Mouse (Mus musculus): ENCODE data around the gene Pfkfb3. TPM values are rescaled to one million over a fixed set of nuclear protein-coding genes. Genes with fewer than 3 reads are reported as not detected.
A peak's percentile ranks its signal among the peaks of the same experiment; 100 is the strongest.

Pfkfb3 gene
- polyA plus RNA-seq, 1 experiment from 2014 or later, result 21.5 TPM

DNA sequence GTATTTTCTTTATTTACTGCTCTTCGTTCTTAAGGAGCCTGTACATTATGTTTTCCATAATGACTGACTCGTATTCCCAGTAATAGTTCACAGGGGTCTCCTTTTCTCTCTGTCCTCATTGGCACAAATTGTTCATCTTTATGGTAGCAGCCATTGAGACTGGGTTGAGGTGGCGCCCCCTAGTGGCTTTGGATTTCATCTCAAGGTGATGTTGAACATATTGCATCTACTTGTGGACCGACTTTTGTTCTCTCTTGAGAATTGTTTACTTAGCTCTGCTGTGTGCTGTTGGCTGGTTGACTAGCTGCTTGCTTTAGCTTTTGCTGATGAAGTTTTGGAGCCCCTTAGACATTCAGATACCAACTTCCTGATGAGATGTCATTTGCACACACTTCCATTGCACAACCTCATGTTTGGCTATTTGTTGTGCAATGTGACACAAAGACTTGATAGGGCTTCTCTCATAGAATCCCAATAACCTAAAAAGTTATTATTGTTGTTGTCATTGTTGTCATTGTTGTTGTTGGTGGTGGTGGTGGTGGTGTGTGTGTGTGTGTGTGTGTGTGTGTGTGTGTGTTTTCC, 14.0 kb upstream of the Pfkfb3 start:
- no peak for ATAC-seq (ENCODE audit: low FRiP score, low read depth)
- 69% methylated on average over 4 of the region's 4 CpGs for WGBS
- no peaks in the 10 kb centered on the region for H3K27me3 ChIP-seq (replicated peaks)
- H3K9ac ChIP-seq, result no peak overlapping the region
- no peaks in the 10 kb centered on the region for H3K9me3 ChIP-seq
- no peak overlapping the region for H3K4me2 ChIP-seq (replicated peaks)
- no peaks in the 10 kb centered on the region for H3K4me1 ChIP-seq
- H3K27ac ChIP-seq, result no peak overlapping the region
- H3K4me3 ChIP-seq, result no peak overlapping the region
- no peaks in the 10 kb centered on the region for H3K36me3 ChIP-seq

DNA sequence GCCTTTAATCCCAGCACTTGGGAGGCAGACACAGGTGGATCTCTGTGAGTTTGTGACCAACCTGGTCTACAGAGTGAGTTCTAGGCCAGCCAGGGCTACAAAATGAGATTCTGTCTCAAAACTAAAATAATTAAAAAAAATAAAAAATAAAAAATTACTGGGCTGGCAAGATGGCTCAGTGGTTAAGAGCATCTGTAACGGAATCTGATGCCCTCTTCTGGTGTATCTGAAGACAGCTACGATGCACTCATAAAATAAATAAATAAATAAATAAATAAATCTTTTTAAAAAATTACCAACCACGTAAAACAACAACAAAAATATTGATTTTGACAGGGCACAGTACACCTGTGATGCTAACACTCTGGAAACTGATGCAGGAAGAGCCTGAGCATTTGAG, 13.0 kb upstream of the Pfkfb3 start:
- Histone ChIP-seq H3K4me1 (no peaks in the 10 kb centered on the region), H3K27me3 (replicated peaks) (no peaks in the 10 kb centered on the region), H3K36me3 (no peaks in the 10 kb centered on the region), H3K4me2 (replicated peaks) (no peak overlapping the region), H3K9me3 (no peaks in the 10 kb centered on the region), H3K27ac (no peak overlapping the region), H3K9ac (no peak overlapping the region), H3K4me3 (no peak overlapping the region)
- no peak for ATAC-seq (ENCODE audit: low FRiP score, low read depth)
- WGBS, result 91% methylated on average over 3 of the region's 3 CpGs

DNA sequence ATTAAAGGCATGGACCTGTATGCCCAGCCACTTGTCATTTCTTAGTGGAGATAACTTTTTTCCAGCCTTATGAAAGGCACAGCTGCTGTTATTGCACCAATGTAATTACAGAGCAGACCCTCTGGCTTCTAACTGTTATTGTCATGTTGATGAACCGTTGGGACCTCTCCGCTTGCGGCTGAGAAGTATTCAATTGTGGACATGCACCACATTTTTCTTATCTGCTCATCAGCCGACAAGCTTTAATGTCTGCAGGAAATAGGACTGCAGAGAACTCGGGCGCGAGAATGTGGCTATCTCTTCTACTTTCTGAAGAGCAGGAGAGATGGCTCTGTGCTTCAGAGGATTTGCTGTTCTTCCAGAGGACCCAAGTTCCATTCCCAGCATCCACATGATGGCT, 12.4 kb upstream of the Pfkfb3 start:
- Histone ChIP-seq H3K27ac (no peak overlapping the region), H3K36me3 (no peaks in the 10 kb centered on the region), H3K4me3 (no peak overlapping the region), H3K27me3 (replicated peaks) (no peaks in the 10 kb centered on the region), H3K9me3 (no peaks in the 10 kb centered on the region), H3K4me2 (replicated peaks) (no peak overlapping the region), H3K4me1 (no peaks in the 10 kb centered on the region), H3K9ac (no peak overlapping the region)
- ATAC-seq (ENCODE audit: low FRiP score, low read depth), result no peak
- 66% methylated on average over 7 of the region's 7 CpGs for WGBS

DNA sequence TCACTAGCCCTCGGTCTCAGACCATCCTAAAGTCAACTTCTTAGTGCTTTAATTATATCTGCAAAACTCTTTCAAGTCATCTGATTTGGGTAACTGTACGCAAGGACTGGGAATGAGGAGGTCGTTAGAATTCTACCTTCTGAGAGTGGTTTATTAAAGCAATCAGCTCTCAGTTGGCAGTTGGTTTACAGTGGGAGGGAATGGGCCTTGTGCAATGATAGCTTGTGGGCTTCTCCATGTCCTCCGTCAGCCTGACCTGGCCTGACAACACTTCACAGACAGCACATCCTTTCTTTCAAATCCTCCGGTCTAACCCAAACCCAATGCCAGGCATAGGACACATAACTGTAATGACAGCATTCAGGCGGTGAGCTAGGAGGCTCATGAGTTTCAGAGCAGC, 10.9 kb upstream of the Pfkfb3 start:
- Histone ChIP-seq H3K36me3 (no peaks in the 10 kb centered on the region), H3K4me2 (replicated peaks) (no peak overlapping the region), H3K9me3 (no peaks in the 10 kb centered on the region), H3K9ac (no peak overlapping the region), H3K4me1 (no peaks in the 10 kb centered on the region), H3K4me3 (no peak overlapping the region), H3K27me3 (replicated peaks) (no peaks in the 10 kb centered on the region), H3K27ac (no peak overlapping the region)
- ATAC-seq (ENCODE audit: low FRiP score, low read depth), result no peak
- 82% methylated on average over 6 of the region's 6 CpGs for WGBS

GRCm38 (mm10) chr2:11563256-11563655, 9.4 kb upstream of the Pfkfb3 start:
- Histone ChIP-seq H3K27ac (no peak overlapping the region), H3K36me3 (no peaks in the 10 kb centered on the region), H3K9me3 (no peaks in the 10 kb centered on the region), H3K4me3 (no peak overlapping the region), H3K27me3 (replicated peaks) (no peaks in the 10 kb centered on the region), H3K4me2 (replicated peaks) (no peak overlapping the region), H3K4me1 (no peaks in the 10 kb centered on the region), H3K9ac (no peak overlapping the region)
- ATAC-seq (ENCODE audit: low FRiP score, low read depth), result no peak
- WGBS, result 94% methylated on average over 17 of the region's 17 CpGs

GRCm38 (mm10) chr2:11558654-11559053, 4.8 kb upstream of the Pfkfb3 start:
- ATAC-seq (ENCODE audit: low FRiP score, low read depth), result no peak
- WGBS, result 83% methylated on average over 7 of the region's 7 CpGs
- H3K4me1 ChIP-seq, result peaks cover 5% of the 10 kb centered on the region; the same call in 1 of the 2 replicates
- H3K4me3 ChIP-seq, result no peak overlapping the region
- H3K9me3 ChIP-seq, result no peaks in the 10 kb centered on the region
- H3K36me3 ChIP-seq, result no peaks in the 10 kb centered on the region
- no peak overlapping the region for H3K27ac ChIP-seq
- H3K4me2 ChIP-seq (replicated peaks), result no peak overlapping the region
- peaks cover 10% of the 10 kb centered on the region for H3K27me3 ChIP-seq (replicated peaks)
- no peak overlapping the region for H3K9ac ChIP-seq

- ATAC-seq (ENCODE audit: low FRiP score, low read depth), result no peak
- Histone ChIP-seq H3K9me3 (no peaks in the 10 kb centered on the region), H3K4me2 (replicated peaks) (no peak overlapping the region), H3K27ac (no peak overlapping the region), H3K27me3 (replicated peaks) (peaks cover 24% of the 10 kb centered on the region), H3K36me3 (no peaks in the 10 kb centered on the region), H3K4me3 (no peak overlapping the region), H3K4me1 (peaks cover 18% of the 10 kb centered on the region), H3K9ac (no peak overlapping the region)
- 68% methylated on average over 3 of the region's 3 CpGs for WGBS
Measured at GRCm38 (mm10) chr2:11557244-11557643, 3.4 kb upstream of the Pfkfb3 start.

GRCm38 (mm10) chr2:11555316-11555715, 1.4 kb upstream of the Pfkfb3 start:
- 50% methylated on average over 6 of the region's 6 CpGs for WGBS
- Histone ChIP-seq H3K27ac (no peak overlapping the region), H3K4me2 (replicated peaks) (no peak overlapping the region), H3K27me3 (replicated peaks) (peaks cover 27% of the 10 kb centered on the region), H3K9ac (no peak overlapping the region), H3K36me3 (no peaks in the 10 kb centered on the region), H3K4me3 (no peak overlapping the region), H3K9me3 (no peaks in the 10 kb centered on the region), H3K4me1 (peaks cover 20% of the 10 kb centered on the region)
- no peak for ATAC-seq (ENCODE audit: low FRiP score, low read depth)

DNA sequence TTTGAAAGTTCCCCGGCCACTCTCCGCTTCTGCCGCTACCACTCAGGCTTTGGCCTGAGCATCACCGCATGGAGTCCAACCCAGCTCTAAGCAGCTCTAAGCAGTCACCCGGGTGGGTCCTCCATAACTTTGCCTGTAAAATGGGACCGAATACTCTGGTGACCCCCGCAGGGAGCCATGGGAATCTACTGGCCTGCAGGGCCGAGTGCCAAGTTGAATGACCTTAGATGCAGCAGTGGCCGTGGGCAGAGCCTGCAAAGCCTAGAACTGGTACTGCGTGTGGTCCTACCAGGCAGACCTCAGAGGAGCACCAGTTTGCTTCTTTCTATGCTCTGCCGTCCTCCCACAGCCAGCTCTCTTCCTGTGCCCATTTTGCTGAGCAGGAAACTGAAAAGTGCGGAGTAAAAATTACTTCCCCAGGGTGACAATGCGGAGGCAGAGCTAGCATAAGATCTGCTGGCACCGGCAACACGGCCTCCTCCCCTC, 868 bp downstream of the Pfkfb3 start:
- Histone ChIP-seq H3K4me2 (replicated peaks) (peak overlapping the region; percentile 99), H3K27me3 (replicated peaks) (peaks cover 27% of the 10 kb centered on the region), H3K9ac (peak overlapping the region; percentile 57; the same call in 1 of the 2 replicates), H3K27ac (no peak overlapping the region), H3K4me1 (peaks cover 20% of the 10 kb centered on the region), H3K4me3 (peak overlapping the region; percentile 48), H3K36me3 (no peaks in the 10 kb centered on the region), H3K9me3 (no peaks in the 10 kb centered on the region)
- peak; percentile 52 for ATAC-seq (ENCODE audit: low FRiP score, low read depth)
- 3% methylated on average over 15 of the region's 15 CpGs for WGBS

- Histone ChIP-seq H3K4me3 (no peak overlapping the region), H3K9ac (no peak overlapping the region), H3K4me1 (peaks cover 20% of the 10 kb centered on the region), H3K4me2 (replicated peaks) (peak overlapping the region; percentile 99), H3K36me3 (no peaks in the 10 kb centered on the region), H3K27ac (no peak overlapping the region), H3K27me3 (replicated peaks) (peaks cover 27% of the 10 kb centered on the region), H3K9me3 (no peaks in the 10 kb centered on the region)
- ATAC-seq (ENCODE audit: low FRiP score, low read depth), result no peak
- WGBS, result 2% methylated on average over 9 of the region's 9 CpGs
Measured at GRCm38 (mm10) chr2:11552297-11552821, 1.5 kb downstream of the Pfkfb3 start.

GRCm38 (mm10) chr2:11551726-11552125, 2.2 kb downstream of the Pfkfb3 start:
- Histone ChIP-seq H3K4me3 (no peak overlapping the region), H3K27ac (no peak overlapping the region), H3K4me1 (peaks cover 20% of the 10 kb centered on the region), H3K9ac (no peak overlapping the region), H3K36me3 (no peaks in the 10 kb centered on the region), H3K27me3 (replicated peaks) (peaks cover 27% of the 10 kb centered on the region), H3K9me3 (no peaks in the 10 kb centered on the region), H3K4me2 (replicated peaks) (no peak overlapping the region)
- 22% methylated on average over 1 of the region's 1 CpGs for WGBS
- no peak for ATAC-seq (ENCODE audit: low FRiP score, low read depth)

GRCm38 (mm10) chr2:11548508-11548907, 5.4 kb downstream of the Pfkfb3 start:
- no peak overlapping the region for H3K4me2 ChIP-seq (replicated peaks)
- H3K27me3 ChIP-seq (replicated peaks), result peaks cover 16% of the 10 kb centered on the region
- peaks cover 14% of the 10 kb centered on the region for H3K4me1 ChIP-seq
- no peaks in the 10 kb centered on the region for H3K36me3 ChIP-seq
- H3K9me3 ChIP-seq, result no peaks in the 10 kb centered on the region
- no peak overlapping the region for H3K27ac ChIP-seq
- WGBS, result 92% methylated on average over 10 of the region's 10 CpGs
- ATAC-seq (ENCODE audit: low FRiP score, low read depth), result no peak
- no peak overlapping the region for H3K9ac ChIP-seq
- H3K4me3 ChIP-seq, result no peak overlapping the region

GRCm38 (mm10) chr2:11547609-11548008, 6.3 kb downstream of the Pfkfb3 start:
- H3K27me3 ChIP-seq (replicated peaks), result peaks cover 7% of the 10 kb centered on the region
- no peaks in the 10 kb centered on the region for H3K9me3 ChIP-seq
- ATAC-seq (ENCODE audit: low FRiP score, low read depth), result no peak
- no peaks in the 10 kb centered on the region for H3K36me3 ChIP-seq
- H3K27ac ChIP-seq, result no peak overlapping the region
- peaks cover 6% of the 10 kb centered on the region for H3K4me1 ChIP-seq
- H3K4me2 ChIP-seq (replicated peaks), result no peak overlapping the region
- WGBS, result 64% methylated on average over 2 of the region's 2 CpGs
- no peak overlapping the region for H3K9ac ChIP-seq
- H3K4me3 ChIP-seq, result no peak overlapping the region
